Mouse (Mus musculus) retina, postnatal 7 days (tissue): ENCODE results near the gene Ift81.
"Not testable (repeated sequence)": the region's sequence is repeated elsewhere in the genome, so short reads cannot be mapped to it uniquely, and the experiment has no call there.

Experiments used
- DNase-seq: peaks from one replicate; pipeline ENCODE4 v3.0.0-alpha.2; 2012; ENCODE audit warnings: low read depth, low spot score

The Ift81 gene

GRCm38 (mm10) chr5:122613908-122614732 lies at the start of gene Ift81:
Gene Ift81, minus strand, starts transcription at chr5:122614518.
- DNase-seq, result peak; percentile 91

GRCm38 (mm10) chr5:122662501-122662900 lies 48.2 kb upstream of the Ift81 start:
- DNase-seq, result no peak

GRCm38 (mm10) chr5:122656808-122657207 lies 42.5 kb upstream of the Ift81 start:
- DNase-seq, result no peak

- DNase-seq, result no peak
Observed at GRCm38 (mm10) chr5:122654268-122654573, 39.9 kb upstream of the Ift81 start.

DNA sequence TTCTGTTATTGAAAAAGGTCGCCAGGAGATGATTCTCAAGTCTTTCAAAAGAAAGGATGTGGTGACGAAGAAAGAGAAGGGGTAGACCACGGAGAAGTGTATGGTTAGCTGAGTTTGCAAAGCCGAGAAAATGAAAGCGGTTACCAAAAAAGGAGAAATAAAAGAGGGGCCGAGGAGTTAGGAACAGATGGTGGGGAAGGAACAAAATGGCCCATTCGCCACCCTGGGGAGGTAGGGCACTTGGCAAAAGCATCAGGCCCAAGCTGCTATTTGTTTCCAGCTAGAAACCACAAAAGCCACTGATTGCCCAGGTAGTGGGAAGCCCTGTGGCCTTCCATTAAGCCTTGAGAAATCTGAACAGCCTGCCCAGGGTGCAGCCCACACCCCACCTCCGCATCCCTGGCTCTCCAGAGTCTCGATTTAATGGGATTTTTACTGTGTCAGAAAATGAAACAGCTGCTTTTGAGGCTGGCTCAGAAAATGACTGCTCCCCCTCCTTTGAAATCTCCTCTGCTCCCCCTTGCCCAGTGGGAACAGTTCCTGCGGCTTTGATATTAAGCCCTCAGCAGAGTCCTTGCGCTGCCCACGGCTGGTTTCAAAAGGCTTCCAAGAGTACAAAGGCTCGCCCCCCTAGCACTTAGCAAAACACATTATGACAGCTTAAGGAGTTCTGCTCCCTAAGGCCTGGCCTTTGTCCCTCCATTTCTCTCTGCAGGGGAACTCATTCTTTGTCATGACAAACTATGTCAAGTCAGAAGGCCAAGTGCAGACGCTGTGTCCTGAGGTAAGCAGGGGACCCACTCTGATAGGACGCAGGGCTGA lies 39.3 kb upstream of the Ift81 start:
- DNase-seq, result no peak

GRCm38 (mm10) chr5:122653112-122653445 lies 38.8 kb upstream of the Ift81 start:
- DNase-seq, result no peak

DNA sequence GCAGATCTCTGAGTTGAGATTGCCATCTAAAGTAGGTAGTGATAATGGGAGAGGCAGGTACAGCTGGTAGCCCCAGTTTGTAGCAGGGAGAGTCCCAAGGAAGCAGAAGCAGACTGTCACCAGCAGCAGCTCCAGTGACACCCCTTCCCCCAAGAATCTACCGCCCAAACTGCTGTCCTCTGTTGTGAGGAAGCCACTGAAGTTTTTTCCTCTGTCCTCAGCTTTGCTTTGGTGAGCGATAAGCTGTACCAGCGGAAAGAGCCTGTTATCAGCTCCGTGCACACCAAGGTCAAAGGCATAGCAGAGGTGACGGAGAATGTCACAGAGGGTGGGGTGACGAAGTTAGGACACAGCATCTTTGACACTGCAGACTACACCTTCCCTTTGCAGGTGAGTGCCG lies 38.2 kb upstream of the Ift81 start:
- DNase-seq, result no peak

- no peak for DNase-seq
Observed at GRCm38 (mm10) chr5:122650100-122650499, 35.8 kb upstream of the Ift81 start.

DNA sequence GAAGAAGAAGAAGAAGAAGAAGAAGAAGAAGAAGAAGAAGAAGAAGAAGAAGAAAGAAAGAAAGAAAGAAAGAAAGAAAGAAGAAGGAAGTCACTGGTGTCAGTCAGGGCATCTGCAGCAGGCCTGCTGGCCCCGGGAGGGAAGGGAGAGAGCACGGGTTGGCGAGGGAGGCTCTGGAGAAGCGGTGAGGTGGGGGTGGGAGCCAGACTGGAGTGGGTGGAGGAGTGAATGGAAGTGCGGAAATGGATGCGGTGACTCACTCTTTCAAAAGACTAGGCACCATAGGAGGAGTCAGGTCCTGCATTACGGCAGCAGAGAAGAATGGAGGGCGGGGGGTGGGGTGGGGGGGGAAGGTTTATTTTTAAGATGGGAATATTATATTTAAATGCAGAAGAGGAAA lies 34.9 kb upstream of the Ift81 start:
- no peak for DNase-seq

DNA sequence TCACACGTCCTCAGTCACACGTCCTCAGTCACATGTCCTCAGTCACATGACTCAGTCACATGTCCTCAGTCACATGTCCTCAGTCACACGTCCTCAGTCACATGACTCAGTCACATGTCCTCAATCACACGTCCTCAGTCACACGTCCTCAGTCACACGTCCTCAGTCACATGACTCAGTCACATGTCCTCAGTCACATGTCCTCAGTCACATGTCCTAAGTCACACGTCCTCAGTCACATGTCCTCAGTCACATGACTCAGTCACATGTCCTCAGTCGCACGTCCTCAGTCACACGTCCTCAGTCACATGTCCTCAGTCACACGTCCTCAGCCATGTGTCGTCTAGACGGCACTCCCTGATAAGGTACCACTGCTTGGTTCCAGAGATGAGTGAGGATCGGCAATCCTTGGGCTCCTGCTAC lies 33.6 kb upstream of the Ift81 start:
- DNase-seq, result not testable (repeated sequence)

DNA sequence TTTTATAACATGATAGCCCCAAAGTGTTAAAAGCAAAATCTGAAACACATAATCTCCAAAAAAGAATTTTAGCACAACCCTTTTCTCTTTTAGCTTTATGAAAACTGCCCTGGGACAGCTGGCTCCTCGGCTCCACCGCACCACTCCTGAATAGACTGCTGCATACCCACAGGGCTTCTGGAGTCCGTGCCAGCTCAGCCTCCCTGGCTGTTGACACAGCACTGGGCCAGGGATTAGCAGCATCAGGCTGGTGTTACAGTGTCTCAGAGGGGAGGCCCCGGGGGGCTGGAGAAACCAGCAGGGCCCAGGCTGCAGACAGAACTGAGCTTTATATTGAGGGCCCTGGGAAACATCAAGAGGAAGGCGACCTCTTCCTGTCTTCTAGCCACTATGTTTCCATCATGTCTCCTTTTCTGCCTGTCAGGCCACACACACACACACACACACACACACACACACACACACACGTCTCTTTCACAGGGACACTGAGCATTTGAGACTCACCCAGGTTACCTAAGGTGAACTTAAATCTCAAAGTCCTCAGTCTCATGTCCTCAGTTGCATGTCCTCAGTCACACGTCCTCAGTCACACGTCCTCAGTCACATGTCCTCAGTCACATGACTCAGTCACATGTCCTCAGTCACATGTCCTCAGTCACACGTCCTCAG lies 33.1 kb upstream of the Ift81 start:
- no peak for DNase-seq

DNA sequence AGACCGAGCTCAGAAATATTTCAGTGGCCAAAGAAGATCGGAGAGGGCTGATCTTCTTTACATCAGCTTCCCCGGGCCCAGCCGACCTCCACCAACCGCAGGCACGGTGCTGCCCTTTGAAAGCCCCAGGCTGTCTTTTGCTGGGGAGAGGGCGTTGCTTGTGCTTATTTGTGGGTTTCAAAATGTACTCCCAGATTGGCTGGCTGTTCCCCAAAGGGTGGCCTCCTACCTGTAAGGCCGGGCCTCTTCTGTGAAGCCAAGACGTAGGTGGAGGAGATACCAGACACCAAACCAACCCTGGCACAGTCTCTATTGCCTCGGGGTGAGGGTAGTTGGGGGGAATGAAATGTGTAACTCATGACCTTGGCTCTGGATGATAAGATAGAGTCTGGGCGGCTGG lies 31.7 kb upstream of the Ift81 start:
- DNase-seq, result no peak

GRCm38 (mm10) chr5:122645290-122645689 lies 31.0 kb upstream of the Ift81 start:
- DNase-seq, result no peak

DNA sequence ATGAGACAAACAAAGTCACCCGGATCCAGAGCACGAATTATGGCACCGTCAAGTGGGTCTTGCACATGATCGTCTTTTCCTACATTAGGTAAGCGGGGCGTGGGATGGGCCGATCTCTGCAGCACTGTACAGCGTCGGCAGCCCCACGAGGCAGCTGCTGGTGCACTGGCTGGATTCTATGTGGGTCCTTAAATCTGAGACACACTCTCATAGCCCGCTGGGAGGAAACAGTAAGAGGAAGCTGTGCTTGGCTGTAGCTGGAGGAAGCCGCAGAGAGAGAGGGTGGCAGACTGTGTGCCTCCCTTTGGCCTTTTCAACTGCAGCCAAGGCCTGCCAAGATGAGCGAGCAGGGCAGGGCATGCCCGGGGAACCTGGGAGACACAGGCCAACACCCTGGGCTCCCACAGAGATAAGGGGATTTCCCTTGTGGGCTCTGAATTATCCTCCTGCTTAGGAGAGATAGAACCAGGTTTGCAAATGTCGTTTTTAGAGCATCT lies 29.8 kb upstream of the Ift81 start:
- no peak for DNase-seq

DNA sequence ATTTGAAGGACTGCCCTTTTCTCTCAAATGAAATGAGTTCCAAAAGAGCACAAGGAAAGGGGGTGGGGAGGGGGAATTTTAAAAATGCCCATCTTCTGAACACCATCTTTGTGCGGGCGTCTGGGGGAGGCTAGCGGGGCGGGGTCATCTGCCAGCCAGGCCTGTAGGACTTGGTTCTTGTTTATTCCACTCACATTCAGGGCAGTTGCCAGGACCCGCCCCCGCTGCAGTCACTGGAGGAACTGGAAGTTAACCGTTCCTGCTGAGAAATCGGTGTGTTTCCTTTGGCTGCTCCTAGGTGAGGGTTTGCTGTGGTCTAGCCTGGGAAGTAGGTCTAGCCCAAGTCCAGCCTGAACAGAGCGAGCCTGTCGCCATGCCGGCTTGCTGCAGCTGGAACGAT lies 29.4 kb upstream of the Ift81 start, which contains the start of gene P2rx7:
TSS of gene P2rx7 (plus strand) at position 211 of the 400 bp plus-strand sequence.
- no peak for DNase-seq

- no peak for DNase-seq
Observed at GRCm38 (mm10) chr5:122639986-122640385, 25.7 kb upstream of the Ift81 start.

- DNase-seq, result no peak
Observed at GRCm38 (mm10) chr5:122639517-122639916, 25.2 kb upstream of the Ift81 start.

DNA sequence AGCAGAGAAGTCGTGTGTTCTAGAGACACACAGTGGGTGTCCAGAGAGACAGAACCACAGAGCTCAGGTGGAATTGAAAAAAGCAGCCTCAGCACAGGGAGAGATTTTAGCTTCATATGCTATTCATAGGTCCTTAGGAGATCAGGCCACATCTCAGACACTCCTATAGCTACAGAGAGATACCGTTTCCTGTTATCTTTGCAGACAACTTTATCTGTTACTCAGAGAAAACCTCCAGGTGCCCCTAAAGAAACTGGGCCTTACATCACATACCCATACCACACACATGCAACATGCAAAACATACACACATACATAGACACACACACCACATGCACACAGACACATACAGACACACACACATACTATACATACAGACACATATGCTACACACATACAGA lies 24.0 kb upstream of the Ift81 start:
- DNase-seq, result no peak

GRCm38 (mm10) chr5:122636958-122637357 lies 22.6 kb upstream of the Ift81 start:
- DNase-seq, result no peak

- DNase-seq, result no peak
Observed at GRCm38 (mm10) chr5:122636308-122636707, 22.0 kb upstream of the Ift81 start.

DNA sequence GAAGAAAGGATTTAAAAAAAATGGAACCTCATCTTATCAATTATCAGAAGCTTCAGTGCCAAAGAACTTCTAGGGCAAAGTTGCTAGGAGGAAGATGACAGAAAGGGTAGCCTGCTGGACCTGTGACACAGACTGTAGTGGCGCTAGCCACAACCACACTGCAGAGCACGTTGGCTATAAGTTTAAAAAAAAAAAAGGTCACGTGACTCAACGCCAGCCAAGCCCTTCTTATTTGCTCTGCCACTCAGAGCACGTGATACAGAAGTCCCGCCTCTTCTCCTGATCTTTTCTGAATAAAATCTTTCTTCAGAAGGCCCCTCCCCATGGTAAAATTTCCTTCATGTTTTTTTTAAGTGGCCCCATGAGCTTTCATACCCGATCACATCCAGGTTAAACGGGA lies 20.9 kb upstream of the Ift81 start:
- DNase-seq, result no peak

- DNase-seq, result peak; percentile 83
Observed at GRCm38 (mm10) chr5:122627243-122627642, 12.9 kb upstream of the Ift81 start.
